Mouse (Mus musculus): ENCODE results near the gene Ipo4. TPM values are rescaled to one million over a fixed set of nuclear protein-coding genes. Genes with fewer than 3 reads are reported as not detected.
A peak's percentile ranks its signal among the peaks of the same experiment; 100 is the strongest.

Ipo4 gene
- polyA plus RNA-seq, 1 experiment from 2014 or later, result 86.1 TPM

GRCm38 (mm10) chr14:55584303-55584701, 51.5 kb downstream of the Ipo4 start:
- ATAC-seq (ENCODE audit: low FRiP score), result no peak
- Histone ChIP-seq H3K27me3 (0 out of 2 replicates have a peak, but pooled peaks cover 8% of the 10 kb centered on the region), H3K9ac (peak overlapping the region; percentile 77), H3K36me3 (peaks cover 39% of the 10 kb centered on the region), H3K4me3 (peak overlapping the region; percentile 47), H3K27ac (no peak overlapping the region), H3K4me1 (replicated peaks) (peaks cover 21% of the 10 kb centered on the region), H3K9me3 (no peaks in the 10 kb centered on the region), H3K4me2 (peak overlapping the region; percentile 71)
- WGBS, result 39% methylated on average over 5 of the region's 5 CpGs

- Histone ChIP-seq H3K4me3 (no peak overlapping the region), H3K27ac (no peak overlapping the region), H3K4me2 (no peak overlapping the region), H3K9ac (no peak overlapping the region), H3K36me3 (peaks cover 28% of the 10 kb centered on the region), H3K9me3 (no peaks in the 10 kb centered on the region), H3K4me1 (replicated peaks) (peaks cover 35% of the 10 kb centered on the region), H3K27me3 (0 out of 2 replicates have a peak, but pooled peaks cover 8% of the 10 kb centered on the region)
- ATAC-seq (ENCODE audit: low FRiP score), result no peak
- 74% methylated on average over 9 of the region's 9 CpGs for WGBS
Measured at GRCm38 (mm10) chr14:55581981-55582681, 53.6 kb downstream of the Ipo4 start.

DNA sequence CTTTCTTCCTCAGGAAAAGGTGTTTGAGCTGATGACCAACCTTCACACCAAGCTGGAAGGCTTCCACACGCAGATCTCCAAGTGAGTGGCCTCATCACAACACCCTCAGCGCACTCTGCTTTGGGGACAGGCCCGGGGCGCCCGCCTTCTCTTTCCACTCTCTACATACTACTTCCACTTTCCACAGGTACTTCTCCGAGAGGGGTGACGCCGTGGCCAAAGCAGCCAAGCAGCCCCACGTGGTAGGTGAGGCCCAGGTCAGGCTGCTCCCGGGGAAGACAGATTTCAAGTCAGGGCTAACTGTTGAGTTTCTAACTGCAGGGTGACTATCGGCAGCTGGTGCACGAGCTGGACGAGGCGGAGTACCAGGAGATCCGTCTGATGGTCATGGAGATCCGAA, 55.0 kb downstream of the Ipo4 start:
- no peak overlapping the region for H3K9ac ChIP-seq
- no peak for ATAC-seq (ENCODE audit: low FRiP score)
- H3K27ac ChIP-seq, result no peak overlapping the region
- no peak overlapping the region for H3K4me2 ChIP-seq
- no peaks in the 10 kb centered on the region for H3K9me3 ChIP-seq
- H3K36me3 ChIP-seq, result peaks cover 23% of the 10 kb centered on the region
- H3K4me1 ChIP-seq (replicated peaks), result peaks cover 35% of the 10 kb centered on the region
- H3K27me3 ChIP-seq, result 0 out of 2 replicates have a peak, but pooled peaks cover 6% of the 10 kb centered on the region
- 97% methylated on average over 16 of the region's 16 CpGs for WGBS
- H3K4me3 ChIP-seq, result no peak overlapping the region

GRCm38 (mm10) chr14:55579511-55580496, 56.0 kb downstream of the Ipo4 start:
- H3K4me2 ChIP-seq, result no peak overlapping the region
- peaks cover 34% of the 10 kb centered on the region for H3K4me1 ChIP-seq (replicated peaks)
- H3K36me3 ChIP-seq, result peaks cover 23% of the 10 kb centered on the region
- no peak overlapping the region for H3K9ac ChIP-seq
- no peak overlapping the region for H3K4me3 ChIP-seq
- H3K27ac ChIP-seq, result no peak overlapping the region
- H3K9me3 ChIP-seq, result no peaks in the 10 kb centered on the region
- no peak for ATAC-seq (ENCODE audit: low FRiP score)
- 0 out of 2 replicates have a peak, but pooled peaks cover 3% of the 10 kb centered on the region for H3K27me3 ChIP-seq
- 86% methylated on average over 23 of the region's 23 CpGs for WGBS

DNA sequence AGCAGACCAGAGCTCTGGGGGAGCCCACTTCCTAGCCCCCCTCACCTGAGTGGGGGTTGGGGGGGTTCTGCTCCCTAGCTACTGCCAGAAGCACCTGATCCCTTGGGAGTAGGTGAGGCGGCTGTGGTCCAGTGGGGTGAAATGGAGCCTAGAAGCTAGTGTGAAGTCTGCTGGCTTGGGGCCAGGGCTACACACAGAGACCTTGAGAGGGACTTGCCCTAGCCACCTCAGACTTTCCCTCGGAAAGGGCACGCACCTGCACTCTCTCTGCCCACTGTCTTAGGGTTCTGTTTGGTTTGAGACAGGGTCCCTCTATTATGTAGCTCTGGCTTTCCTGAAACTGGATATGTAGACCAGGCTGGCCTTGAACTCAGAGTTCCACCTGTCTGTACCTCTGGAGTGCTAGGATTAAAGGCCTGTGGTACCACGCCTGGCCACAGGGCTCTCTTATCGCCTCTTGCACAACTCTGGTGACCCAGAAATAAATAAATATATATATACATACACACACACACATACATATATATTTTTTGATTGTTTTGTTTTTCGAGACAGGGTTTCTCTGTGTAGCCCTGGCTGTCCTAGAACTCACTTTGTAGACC, 57.0 kb downstream of the Ipo4 start:
- 38% methylated on average over 6 of the region's 6 CpGs for WGBS
- peaks cover 23% of the 10 kb centered on the region for H3K36me3 ChIP-seq
- no peaks in the 10 kb centered on the region for H3K27me3 ChIP-seq
- peaks cover 29% of the 10 kb centered on the region for H3K4me1 ChIP-seq (replicated peaks)
- H3K27ac ChIP-seq, result peak overlapping the region; percentile 92
- no peaks in the 10 kb centered on the region for H3K9me3 ChIP-seq
- H3K4me3 ChIP-seq, result peak overlapping the region; percentile 71
- ATAC-seq (ENCODE audit: low FRiP score), result peak; percentile 61
- peak overlapping the region; percentile 92 for H3K9ac ChIP-seq
- peak overlapping the region; percentile 92 for H3K4me2 ChIP-seq

DNA sequence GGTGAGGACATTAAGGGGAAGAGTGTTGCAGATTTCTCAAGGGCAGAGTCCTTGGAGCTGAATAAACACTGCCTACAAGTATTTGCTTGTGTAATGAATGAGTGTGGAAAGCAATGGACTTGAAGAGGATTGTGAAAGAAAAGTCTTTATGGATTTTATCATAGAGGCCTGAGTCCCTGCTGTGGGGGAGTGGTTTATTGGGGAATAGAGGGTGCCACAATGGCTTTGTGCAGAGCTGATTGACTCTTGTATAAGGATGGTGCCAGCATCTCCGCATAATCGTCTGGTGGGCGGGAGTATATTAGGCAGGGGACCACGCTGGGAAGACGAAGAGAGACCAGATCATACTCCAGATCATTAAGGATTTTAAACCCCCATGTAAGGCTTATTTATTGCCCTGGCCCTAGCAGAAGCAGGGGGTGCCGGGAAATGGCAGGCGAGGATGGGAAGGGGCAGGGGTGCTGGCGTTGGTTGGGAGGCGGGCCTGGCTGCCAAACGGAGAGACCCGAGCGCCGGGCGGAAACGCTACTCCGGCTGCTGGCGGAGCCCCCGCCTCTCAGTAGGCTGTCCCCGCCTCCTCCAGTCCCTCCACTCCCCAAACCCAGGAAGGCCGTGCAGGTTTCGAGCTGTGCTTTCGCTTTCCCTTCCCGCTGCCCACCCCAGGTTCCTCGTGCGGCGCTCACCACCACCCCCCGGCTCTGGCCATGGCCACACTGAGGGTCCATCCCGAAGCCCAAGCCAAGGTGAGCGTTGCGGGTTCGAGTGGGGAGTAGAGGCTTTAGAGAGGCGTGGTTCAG, 57.7 kb downstream of the Ipo4 start, which contains the start of gene Psme1:
Gene Psme1, plus strand, starts transcription at position 253 of the 797 bp plus-strand sequence.
- Histone ChIP-seq H3K36me3 (peaks cover 23% of the 10 kb centered on the region), H3K4me3 (peak within 1 kb of the TSS; percentile 71), H3K4me2 (peak within 1 kb of the TSS; percentile 92), H3K4me1 (replicated peaks) (peaks cover 29% of the 10 kb centered on the region), H3K9ac (peak within 1 kb of the TSS; percentile 92), H3K9me3 (no peaks in the 10 kb centered on the region), H3K27ac (peak within 1 kb of the TSS; percentile 92), H3K27me3 (no peaks in the 10 kb centered on the region)
- 0% methylated on average over 32 of the region's 32 CpGs for WGBS
- ATAC-seq (ENCODE audit: low FRiP score), result peak; percentile 91

- H3K27me3 ChIP-seq, result no peaks in the 10 kb centered on the region
- H3K9me3 ChIP-seq, result no peaks in the 10 kb centered on the region
- no peak overlapping the region for H3K9ac ChIP-seq
- H3K4me1 ChIP-seq (replicated peaks), result peaks cover 29% of the 10 kb centered on the region
- H3K27ac ChIP-seq, result no peak overlapping the region
- ATAC-seq (ENCODE audit: low FRiP score), result no peak
- WGBS, result 84% methylated on average over 16 of the region's 16 CpGs
- H3K4me2 ChIP-seq, result no peak overlapping the region
- H3K4me3 ChIP-seq, result no peak overlapping the region
- peaks cover 16% of the 10 kb centered on the region for H3K36me3 ChIP-seq
Measured at GRCm38 (mm10) chr14:55576376-55576775, 59.4 kb downstream of the Ipo4 start.

DNA sequence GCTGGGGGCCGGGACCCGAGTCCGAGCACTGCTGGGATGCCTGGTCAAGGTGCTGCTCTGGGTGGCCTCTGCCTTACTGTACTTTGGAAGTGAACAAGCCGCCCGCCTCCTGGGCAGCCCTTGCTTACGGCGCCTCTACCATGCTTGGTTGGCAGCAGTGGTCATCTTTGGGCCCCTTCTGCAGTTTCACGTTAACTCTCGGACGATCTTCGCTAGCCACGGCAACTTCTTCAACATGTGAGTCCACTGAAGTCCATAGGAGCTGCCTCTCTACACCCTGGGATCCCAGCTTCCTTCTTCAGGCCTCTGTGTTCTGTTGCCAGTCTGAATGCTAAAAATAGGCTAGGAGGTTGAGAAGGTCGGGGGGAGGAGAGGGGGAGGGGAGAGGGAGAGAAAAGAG, 60.0 kb downstream of the Ipo4 start:
- 84% methylated on average over 13 of the region's 13 CpGs for WGBS
- H3K4me2 ChIP-seq, result no peak overlapping the region
- 0 out of 2 replicates have a peak overlapping the region, but pooled peaks have one; percentile 0 for H3K9ac ChIP-seq
- H3K27me3 ChIP-seq, result no peaks in the 10 kb centered on the region
- H3K36me3 ChIP-seq, result peaks cover 15% of the 10 kb centered on the region
- H3K27ac ChIP-seq, result no peak overlapping the region
- no peak overlapping the region for H3K4me3 ChIP-seq
- no peak for ATAC-seq (ENCODE audit: low FRiP score)
- peaks cover 29% of the 10 kb centered on the region for H3K4me1 ChIP-seq (replicated peaks)
- H3K9me3 ChIP-seq, result no peaks in the 10 kb centered on the region

Other genes starting within 250 kb of the Ipo4 start
- 24.4 and 30.9 TPM in 2 replicates for gene Dhrs4, start 157.2 kb downstream of the Ipo4 start, polyA plus RNA-seq (2015; fragmentation: Nextera tagmentation; extraction: Ambion mirVana)
- 21.6 and 22.1 TPM in 2 replicates for gene Carmil3, start 145.3 kb downstream of the Ipo4 start, polyA plus RNA-seq (2015; fragmentation: Nextera tagmentation; extraction: Ambion mirVana)
- 2.4 and 2.5 TPM in 2 replicates for gene Cpne6, start 125.5 kb downstream of the Ipo4 start, polyA plus RNA-seq (2015; fragmentation: Nextera tagmentation; extraction: Ambion mirVana)
- 0.05 and 0.10 TPM in 2 replicates for gene Nrl, start 111.0 kb downstream of the Ipo4 start, polyA plus RNA-seq (2015; fragmentation: Nextera tagmentation; extraction: Ambion mirVana)
- 20.7 and 21.5 TPM in 2 replicates for gene Pck2, start 95.7 kb downstream of the Ipo4 start, polyA plus RNA-seq (2015; fragmentation: Nextera tagmentation; extraction: Ambion mirVana)
- gene Dcaf11, start 76.0 kb downstream of the Ipo4 start, polyA plus RNA-seq (2015; fragmentation: Nextera tagmentation; extraction: Ambion mirVana), result 124 and 130 TPM in 2 replicates
- 0.71 and 2.0 TPM in 2 replicates for gene A730061H03Rik, start 75.6 kb downstream of the Ipo4 start, polyA plus RNA-seq (2015; fragmentation: Nextera tagmentation; extraction: Ambion mirVana)
- gene Fitm1, start 60.3 kb downstream of the Ipo4 start, polyA plus RNA-seq (2015; fragmentation: Nextera tagmentation; extraction: Ambion mirVana), result 0.40 and 0.54 TPM in 2 replicates
- gene Psme1, start 57.8 kb downstream of the Ipo4 start, polyA plus RNA-seq (2015; fragmentation: Nextera tagmentation; extraction: Ambion mirVana), result 188 TPM in 2 replicates
- 15.7 and 20.4 TPM in 2 replicates for gene Emc9, start 50.7 kb downstream of the Ipo4 start, polyA plus RNA-seq (2015; fragmentation: Nextera tagmentation; extraction: Ambion mirVana)
- 198 and 215 TPM in 2 replicates for gene Psme2, start 44.8 kb downstream of the Ipo4 start, polyA plus RNA-seq (2015; fragmentation: Nextera tagmentation; extraction: Ambion mirVana)
- 18.8 and 20.8 TPM in 2 replicates for gene Rnf31, start 44.2 kb downstream of the Ipo4 start, polyA plus RNA-seq (2015; fragmentation: Nextera tagmentation; extraction: Ambion mirVana)
- gene Irf9, start 32.4 kb downstream of the Ipo4 start, polyA plus RNA-seq (2015; fragmentation: Nextera tagmentation; extraction: Ambion mirVana), result 9.0 and 10.0 TPM in 2 replicates
- gene Rec8, start 17.9 kb downstream of the Ipo4 start, polyA plus RNA-seq (2015; fragmentation: Nextera tagmentation; extraction: Ambion mirVana), result 15.1 and 16.0 TPM in 2 replicates
- gene Gm49378, start 1.9 kb upstream of the Ipo4 start, polyA plus RNA-seq (2015; fragmentation: Nextera tagmentation; extraction: Ambion mirVana), result 2.2 and 2.8 TPM in 2 replicates
- 58.5 and 65.8 TPM in 2 replicates for gene Tm9sf1, start 7.8 kb upstream of the Ipo4 start, polyA plus RNA-seq (2015; fragmentation: Nextera tagmentation; extraction: Ambion mirVana)
- gene Tssk4, start 14.2 kb upstream of the Ipo4 start, polyA plus RNA-seq (2015; fragmentation: Nextera tagmentation; extraction: Ambion mirVana), result 0.41 and 0.43 TPM in 2 replicates
- 74.7 and 77.5 TPM in 2 replicates for gene Mdp1, start 24.6 kb upstream of the Ipo4 start, polyA plus RNA-seq (2015; fragmentation: Nextera tagmentation; extraction: Ambion mirVana)
- gene Gmpr2, start 36.0 kb upstream of the Ipo4 start, polyA plus RNA-seq (2015; fragmentation: Nextera tagmentation; extraction: Ambion mirVana), result 51.1 and 52.9 TPM in 2 replicates
- gene Nedd8, start 36.2 kb upstream of the Ipo4 start, polyA plus RNA-seq (2015; fragmentation: Nextera tagmentation; extraction: Ambion mirVana), result 585 and 628 TPM in 2 replicates
- 28.0 and 31.8 TPM in 2 replicates for gene Tinf2, start 45.9 kb upstream of the Ipo4 start, polyA plus RNA-seq (2015; fragmentation: Nextera tagmentation; extraction: Ambion mirVana)
- 0.19 and 0.47 TPM in 2 replicates for gene Tgm1, start 78.0 kb upstream of the Ipo4 start, polyA plus RNA-seq (2015; fragmentation: Nextera tagmentation; extraction: Ambion mirVana)
- gene Rabggta, start 86.3 kb upstream of the Ipo4 start, polyA plus RNA-seq (2015; fragmentation: Nextera tagmentation; extraction: Ambion mirVana), result 56.4 and 57.0 TPM in 2 replicates
- gene Dhrs1, start 109.7 kb upstream of the Ipo4 start, polyA plus RNA-seq (2015; fragmentation: Nextera tagmentation; extraction: Ambion mirVana), result 77.4 and 79.2 TPM in 2 replicates
- gene Nop9, start 109.7 kb upstream of the Ipo4 start, polyA plus RNA-seq (2015; fragmentation: Nextera tagmentation; extraction: Ambion mirVana), result 28.7 and 33.5 TPM in 2 replicates
- gene Cideb, start 122.5 kb upstream of the Ipo4 start, polyA plus RNA-seq (2015; fragmentation: Nextera tagmentation; extraction: Ambion mirVana), result 0.25 TPM in 2 replicates
- gene Ltb4r2, start 125.5 kb upstream of the Ipo4 start, polyA plus RNA-seq (2015; fragmentation: Nextera tagmentation; extraction: Ambion mirVana), result 0.43 and 0.56 TPM in 2 replicates
- 0.32 and 0.74 TPM in 2 replicates for gene Ltb4r1, start 130.0 kb upstream of the Ipo4 start, polyA plus RNA-seq (2015; fragmentation: Nextera tagmentation; extraction: Ambion mirVana)
- gene Adcy4, start 148.1 kb upstream of the Ipo4 start, polyA plus RNA-seq (2015; fragmentation: Nextera tagmentation; extraction: Ambion mirVana), result 5.3 and 6.0 TPM in 2 replicates
- 2.6 and 3.7 TPM in 2 replicates for gene Ripk3, start 152.9 kb upstream of the Ipo4 start, polyA plus RNA-seq (2015; fragmentation: Nextera tagmentation; extraction: Ambion mirVana)
- gene Nfatc4, start 187.2 kb upstream of the Ipo4 start, polyA plus RNA-seq (2015; fragmentation: Nextera tagmentation; extraction: Ambion mirVana), result 10.8 and 12.0 TPM in 2 replicates
- gene Nynrin, start 218.1 kb upstream of the Ipo4 start, polyA plus RNA-seq (2015; fragmentation: Nextera tagmentation; extraction: Ambion mirVana), result 11.7 and 11.9 TPM in 2 replicates
- 0.14 and 0.27 TPM in 2 replicates for gene Cbln3, start 248.4 kb upstream of the Ipo4 start, polyA plus RNA-seq (2015; fragmentation: Nextera tagmentation; extraction: Ambion mirVana)
- 10.0 and 11.1 TPM in 2 replicates for gene Khnyn, start 249.0 kb upstream of the Ipo4 start, polyA plus RNA-seq (2015; fragmentation: Nextera tagmentation; extraction: Ambion mirVana)

All from hindbrain, embryonic 13.5 days (tissue).